Mouse (Mus musculus) midbrain, embryonic 13.5 days (tissue): Measurements from ENCODE around the gene Prrc2b. TPM values are rescaled to one million over a fixed set of nuclear protein-coding genes. Genes with fewer than 3 reads are reported as not detected.

Experiments
- ATAC-seq: fragments of 200-750 bp; cut with Nextera tagmentation; 2 replicates; pipeline ENCODE4 v1.8.0; 2017; ENCODE audit warnings: mild to moderate bottlenecking, moderate TSS enrichment, moderate library complexity
- H3K27ac ChIP-seq: fragments of 300-500 bp; sonication (generic); 2 replicates; pipeline ENCODE4 v1.5.1; 2015; ENCODE audit warnings: inconsistent platforms, mild to moderate bottlenecking, moderate library complexity
- H3K27me3 ChIP-seq: fragments of 300-500 bp; sonication (generic); 2 replicates; pipeline ENCODE4 v1.6.1; 2015; ENCODE audit warnings: mild to moderate bottlenecking, inconsistent platforms
- H3K36me3 ChIP-seq: fragments of 300-500 bp; sonication (generic); 2 replicates; pipeline ENCODE4 v1.6.1; 2015; ENCODE audit warnings: mild to moderate bottlenecking, inconsistent platforms
- H3K4me1 ChIP-seq: fragments of 300-500 bp; sonication (generic); replicated peaks from 2 replicates; pipeline ENCODE4 v1.6.1; 2015; ENCODE audit warnings: inconsistent platforms
- H3K4me2 ChIP-seq: fragments of 300-500 bp; sonication (generic); replicated peaks from 2 replicates; pipeline ENCODE4 v1.6.1; 2015; ENCODE audit warnings: moderate library complexity, mild to moderate bottlenecking, inconsistent platforms
- H3K4me3 ChIP-seq: fragments of 300-500 bp; sonication (generic); replicated peaks from 2 replicates; pipeline ENCODE4 v1.5.1; 2015; ENCODE audit warnings: mild to moderate bottlenecking, inconsistent platforms
- H3K9ac ChIP-seq: fragments of 300-500 bp; sonication (generic); replicated peaks from 2 replicates; pipeline ENCODE4 v1.6.1; 2015; ENCODE audit warnings: mild to moderate bottlenecking, inconsistent platforms
- H3K9me3 ChIP-seq: fragments of 300-500 bp; sonication (generic); 2 replicates; pipeline ENCODE4 v1.6.1; 2016; ENCODE audit warnings: mild to moderate bottlenecking, inconsistent platforms
- WGBS: fragments of 180-500 bp; shearing (Covaris S2); methylation state at CpG from one replicate; pipeline ENCODE4 v1.1.7; 2015; 5-methylcytosine and 5-hydroxymethylcytosine counted together
- microRNA-seq: library from miRNA; unstranded; fragments of <30 nt; microRNA quantifications from one replicate; pipeline ENCODE4, GENCODE M21; 2016
- polyA plus RNA-seq: library from polyadenylated mRNA; unstranded; fragments of >200 nt; fragmentation: Nextera tagmentation; extraction: Ambion mirVana; gene quantifications from 2 replicates; pipeline ENCODE4 v1.2.1, GENCODE M21; 2015

The Prrc2b gene
- polyA plus RNA-seq, 1 experiment from 2014 or later: 77.5 TPM

GRCm38 (mm10) chr2:32282289-32282688 lies 131.4 kb downstream of the Prrc2b start:
- no peak overlapping the region for H3K4me3 ChIP-seq
- H3K9me3 ChIP-seq: no peaks in the 10 kb centered on the region
- peaks cover 12% of the 10 kb centered on the region for H3K4me1 ChIP-seq
- H3K27me3 ChIP-seq: no peaks in the 10 kb centered on the region
- H3K4me2 ChIP-seq: no peak overlapping the region
- no peak for ATAC-seq
- WGBS: 88% methylated on average over 2 of the region's 2 CpGs
- H3K9ac ChIP-seq: no peak overlapping the region
- peaks cover 80% of the 10 kb centered on the region for H3K36me3 ChIP-seq
- no peak overlapping the region for H3K27ac ChIP-seq

- Histone ChIP-seq H3K4me2 (no peak overlapping the region), H3K9me3 (no peaks in the 10 kb centered on the region), H3K36me3 (peaks cover 76% of the 10 kb centered on the region), H3K27me3 (no peaks in the 10 kb centered on the region), H3K9ac (no peak overlapping the region), H3K4me3 (no peak overlapping the region), H3K4me1 (peaks cover 13% of the 10 kb centered on the region), H3K27ac (no peak overlapping the region)
- 92% methylated on average over 1 of the region's 1 CpGs for WGBS
- no peak for ATAC-seq
Observed at GRCm38 (mm10) chr2:32282727-32283126, 131.8 kb downstream of the Prrc2b start.

- 95% methylated on average over 3 of the region's 3 CpGs for WGBS
- no peak for ATAC-seq
- H3K27me3 ChIP-seq: no peaks in the 10 kb centered on the region
- H3K36me3 ChIP-seq: peaks cover 63% of the 10 kb centered on the region
- H3K4me3 ChIP-seq: no peak overlapping the region
- no peak overlapping the region for H3K9ac ChIP-seq
- H3K27ac ChIP-seq: no peak overlapping the region
- no peak overlapping the region for H3K4me2 ChIP-seq
- H3K9me3 ChIP-seq: no peaks in the 10 kb centered on the region
- peaks cover 18% of the 10 kb centered on the region for H3K4me1 ChIP-seq
Observed at GRCm38 (mm10) chr2:32283986-32284385, 133.1 kb downstream of the Prrc2b start.

Small RNA genes lying within 50 kb of the gene (microRNA-seq; reads per million reads assigned to microRNA genes)
- not detected for gene Gm27805

Other genes with a start within 250 kb of the Prrc2b start
- 32.1 and 32.6 TPM in 2 replicates for gene Aif1l, start 200.9 kb upstream of the Prrc2b start, polyA plus RNA-seq
- 84.5 and 91.4 TPM in 2 replicates for gene Nup214, start 176.6 kb upstream of the Prrc2b start, polyA plus RNA-seq
- gene Fam78a, start 66.2 kb upstream of the Prrc2b start, polyA plus RNA-seq: 0.38 and 0.44 TPM in 2 replicates
- 16.6 and 19.1 TPM in 2 replicates for gene Plpp7, start 55.6 kb upstream of the Prrc2b start, polyA plus RNA-seq
- gene Pomt1, start 85.5 kb downstream of the Prrc2b start, polyA plus RNA-seq: 28.2 and 28.6 TPM in 2 replicates
- gene Uck1, start 109.1 kb downstream of the Prrc2b start, polyA plus RNA-seq: 85.5 and 87.2 TPM in 2 replicates
- 26.0 and 26.7 TPM in 2 replicates for gene Golga2, start 136.3 kb downstream of the Prrc2b start, polyA plus RNA-seq
- 454 and 469 TPM in 2 replicates for gene Swi5, start 137.0 kb downstream of the Prrc2b start, polyA plus RNA-seq
- gene Ciz1, start 201.2 kb downstream of the Prrc2b start, polyA plus RNA-seq: 54.4 and 56.7 TPM in 2 replicates
- gene Dnm1, start 202.3 kb downstream of the Prrc2b start, polyA plus RNA-seq: 35.5 and 41.2 TPM in 2 replicates
- gene 1110008P14Rik, start 230.9 kb downstream of the Prrc2b start, polyA plus RNA-seq: 74.7 and 77.5 TPM in 2 replicates
- gene Lcn2, start 237.2 kb downstream of the Prrc2b start, polyA plus RNA-seq: 0.35 and 0.37 TPM in 2 replicates
- 35.5 and 37.6 TPM in 2 replicates for gene Ptges2, start 244.8 kb downstream of the Prrc2b start, polyA plus RNA-seq